Comparison of ENCODE assay signal across 10 mouse cellular contexts in the genomic region with DNA sequence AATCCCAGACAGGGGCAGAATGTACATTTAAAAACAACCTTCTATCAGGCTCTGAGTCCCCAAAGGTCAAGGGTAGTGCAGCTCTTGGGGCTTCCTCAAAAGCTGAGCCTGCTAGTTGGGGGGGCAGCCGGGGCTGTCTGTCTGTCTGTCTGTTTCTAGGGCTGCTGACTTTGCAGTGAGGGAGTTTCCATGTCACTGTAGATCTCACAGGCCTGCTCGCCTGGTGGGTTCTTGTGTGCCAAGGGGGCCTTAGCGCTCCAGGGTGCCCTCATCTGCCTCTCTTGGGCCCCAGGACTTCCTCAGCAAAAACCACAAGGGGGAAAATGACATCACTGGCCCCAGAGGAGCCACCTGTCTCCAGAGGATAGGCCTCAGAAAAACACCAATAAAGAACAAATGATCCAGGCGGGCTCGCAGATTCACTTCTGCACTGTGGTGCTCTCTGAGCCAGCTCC. TPM values are rescaled to one million over a fixed set of nuclear protein-coding genes. Genes with fewer than 3 reads are reported as not detected.
A peak's percentile ranks its signal among the peaks of the same experiment; 100 is the strongest.
DNase-seq lines count a peak whose midpoint lies in the region; ATAC-seq lines count a peak whose summit lies in the region.
"Had no signal": no experiment of that assay in that cellular context is flagged by ENCODE, and none has a peak within 500 bp of the region (broad histone marks: within the 10 kb centered on the region; RNA-seq: fewer than 3 reads in every experiment).

No protein-coding gene starts in this region.

- H3K9me3 ChIP-seq in liver, embryonic 15.5 days (replicated peaks), result no peaks in the 10 kb centered on the region
- no peaks in the 10 kb centered on the region for H3K9me3 ChIP-seq in liver, embryonic 12.5 days (replicated peaks)
- H3K9me3 ChIP-seq: midbrain, embryonic 12.5 days had no signal

- H3K4me3 ChIP-seq in liver, embryonic 15.5 days (replicated peaks), result no peak overlapping the region
- H3K4me3 ChIP-seq in liver, embryonic 12.5 days, result no peak overlapping the region
- H3K4me3 ChIP-seq: midbrain, embryonic 12.5 days had no signal

- no peak overlapping the region for H3K9ac ChIP-seq in liver, embryonic 15.5 days
- H3K9ac ChIP-seq in liver, embryonic 12.5 days, result no peak overlapping the region
- H3K9ac ChIP-seq: midbrain, embryonic 12.5 days had no signal

- H3K36me3 ChIP-seq in liver, embryonic 15.5 days (replicated peaks), result 0 out of 2 replicates have a peak, but pooled peaks cover 7% of the 10 kb centered on the region
- peaks cover 35% of the 10 kb centered on the region for H3K36me3 ChIP-seq in liver, embryonic 12.5 days

- H3K27ac ChIP-seq in liver, embryonic 15.5 days (replicated peaks), result no peak overlapping the region
- H3K27ac ChIP-seq in liver, embryonic 12.5 days, result no peak overlapping the region
- H3K27ac ChIP-seq: midbrain, embryonic 12.5 days had no signal

- no peaks in the 10 kb centered on the region for H3K27me3 ChIP-seq in liver, embryonic 15.5 days
- H3K27me3 ChIP-seq in liver, embryonic 12.5 days (replicated peaks), result no peaks in the 10 kb centered on the region
- H3K27me3 ChIP-seq: midbrain, embryonic 12.5 days had no signal

- peaks cover 12% of the 10 kb centered on the region; the same call in 1 of the 2 replicates for H3K4me1 ChIP-seq in liver, embryonic 15.5 days (replicated peaks)
- H3K4me1 ChIP-seq in liver, embryonic 12.5 days, result peaks cover 10% of the 10 kb centered on the region; the same call in 1 of the 2 replicates

- DNase-seq in adrenal gland, adult (ENCODE audit: inconsistent age in 2 of 2, low spot score in 1 of 2), result peak; percentile 68 to 79
- no peak for DNase-seq in adrenal gland, adult 8-10 months
- DNase-seq in thymus, postnatal 10 days (ENCODE audit: low spot score in 2 of 2), result peak; percentile 67 to 73
- no peak for DNase-seq in frontal cortex, postnatal 10 days (ENCODE audit: low spot score in 2 of 2)
- DNase-seq in embryo, embryonic 9.5 days (ENCODE audit: extremely low spot score), result no peak
- DNase-seq: kidney, adult 2 months had no signal

- WGBS in liver, embryonic 15.5 days (ENCODE audit: insufficient replicate concordance), result 21% methylated on average over 5 of the region's 5 CpGs
- 28% methylated on average over 5 of the region's 5 CpGs for WGBS in liver, embryonic 12.5 days (ENCODE audit: insufficient replicate concordance)

- peak overlapping the region; percentile 18; the same call in 1 of the 2 replicates for H3K4me2 ChIP-seq in liver, embryonic 15.5 days
- H3K4me2 ChIP-seq in liver, embryonic 12.5 days, result no peak overlapping the region
- H3K4me2 ChIP-seq: midbrain, embryonic 12.5 days had no signal

- ATAC-seq in liver, embryonic 15.5 days (ENCODE audit: insufficient read depth), result 0 out of 2 replicates have a peak, but pooled peaks have one; percentile 37
- no peak for ATAC-seq in liver, embryonic 12.5 days
- peak; percentile 68 for ATAC-seq in megakaryocyte, adult 5-6 weeks (ENCODE audit: poor library complexity, severe bottlenecking)

RNA-seq across cellular contexts. Expression of gene Ptprs, which starts 32.9 kb away (rescaled TPM):
- 100 to 1,000 TPM; 253 to 392 (median 313) TPM for total RNA-seq in adrenal gland, adult 8-10 months (2022)
- polyA plus RNA-seq in liver, embryonic 15.5 days (2015; fragmentation: Nextera tagmentation; extraction: Ambion mirVana), result 5.5 and 6.1 TPM in 2 replicates
- polyA plus RNA-seq in liver, embryonic 12.5 days (2016; fragmentation: Nextera tagmentation; extraction: Ambion mirVana), result 19.3 and 21.2 TPM in 2 replicates
- 18.1 and 18.6 TPM in 2 replicates for total RNA-seq in megakaryocyte, adult 5-6 weeks (2015)
- 17.3 and 52.6 TPM in 2 replicates for total RNA-seq in megakaryocyte, adult 5-6 weeks (2017)

Comparison
In these comparisons a context has a peak if more than half of its experiments do, and no peak if none do; other contexts are left out.
1. DNase-seq: peak in adrenal gland, adult (2 of 2) and thymus, postnatal 10 days (2 of 2); none in adrenal gland, adult 8-10 months (single experiment), frontal cortex, postnatal 10 days (0 of 2) and embryo, embryonic 9.5 days (single experiment).
2. RNA of gene Ptprs, which starts 32.9 kb away (total RNA-seq): 253 to 392 TPM in adrenal gland, adult 8-10 months; 17.3 to 52.6 TPM in megakaryocyte, adult 5-6 weeks; every median in the first group is over 4 times any median in the second.